Mouse (Mus musculus) brain, embryonic 18.5 days (tissue): ENCODE results near the gene Nfasc.

Source experiments
- DNase-seq: peaks from one replicate; pipeline ENCODE4 v3.0.0-alpha.2; 2012; ENCODE audit warnings: low read depth, low spot score

The Nfasc gene

GRCm38 (mm10) chr1:132585376-132585775 is 156.2 kb downstream of the Nfasc start:
- no peak for DNase-seq

- no peak for DNase-seq
Observed at GRCm38 (mm10) chr1:132582998-132583604, 158.5 kb downstream of the Nfasc start.

- no peak for DNase-seq
Observed at GRCm38 (mm10) chr1:132581845-132582839, 159.5 kb downstream of the Nfasc start.

GRCm38 (mm10) chr1:132580063-132580462 is 161.5 kb downstream of the Nfasc start:
- no peak for DNase-seq

- no peak for DNase-seq
Observed at GRCm38 (mm10) chr1:132576845-132577244, 164.8 kb downstream of the Nfasc start.

GRCm38 (mm10) chr1:132572851-132573250 is 168.7 kb downstream of the Nfasc start:
- no peak for DNase-seq

GRCm38 (mm10) chr1:132571613-132572012 is 170.0 kb downstream of the Nfasc start:
- DNase-seq, result no peak

- no peak for DNase-seq
Observed at GRCm38 (mm10) chr1:132570906-132571305, 170.7 kb downstream of the Nfasc start.

- no peak for DNase-seq
Observed at GRCm38 (mm10) chr1:132570068-132570780, 171.4 kb downstream of the Nfasc start.

GRCm38 (mm10) chr1:132569516-132569915 is 172.1 kb downstream of the Nfasc start:
- DNase-seq, result no peak

- DNase-seq, result no peak
Observed at GRCm38 (mm10) chr1:132567336-132568125, 174.1 kb downstream of the Nfasc start.

- no peak for DNase-seq
Observed at GRCm38 (mm10) chr1:132565766-132566165, 175.8 kb downstream of the Nfasc start.

- DNase-seq, result no peak
Observed at GRCm38 (mm10) chr1:132564946-132565345, 176.7 kb downstream of the Nfasc start.

GRCm38 (mm10) chr1:132562337-132562795 is 179.2 kb downstream of the Nfasc start:
- DNase-seq, result no peak

GRCm38 (mm10) chr1:132560907-132561700 is 180.5 kb downstream of the Nfasc start:
- DNase-seq, result no peak

GRCm38 (mm10) chr1:132559045-132559444 is 182.6 kb downstream of the Nfasc start:
- DNase-seq, result no peak

GRCm38 (mm10) chr1:132557901-132558631 is 183.5 kb downstream of the Nfasc start:
- DNase-seq, result no peak

- DNase-seq, result no peak
Observed at GRCm38 (mm10) chr1:132543789-132544188, 197.8 kb downstream of the Nfasc start.

GRCm38 (mm10) chr1:132542762-132543306 is 198.8 kb downstream of the Nfasc start, which contains the start of gene Cntn2:
Cntn2 (minus strand) TSS chr1:132543256.
- peak; percentile 62 for DNase-seq
